Mouse (Mus musculus) embryo, embryonic 10 days (tissue): Measurements from ENCODE around the gene Tpsab1.

Source experiments
- DNase-seq: peaks from one replicate; pipeline ENCODE4 v3.0.0-alpha.2; 2015; ENCODE audit warnings: low spot score

Gene Tpsab1

DNA sequence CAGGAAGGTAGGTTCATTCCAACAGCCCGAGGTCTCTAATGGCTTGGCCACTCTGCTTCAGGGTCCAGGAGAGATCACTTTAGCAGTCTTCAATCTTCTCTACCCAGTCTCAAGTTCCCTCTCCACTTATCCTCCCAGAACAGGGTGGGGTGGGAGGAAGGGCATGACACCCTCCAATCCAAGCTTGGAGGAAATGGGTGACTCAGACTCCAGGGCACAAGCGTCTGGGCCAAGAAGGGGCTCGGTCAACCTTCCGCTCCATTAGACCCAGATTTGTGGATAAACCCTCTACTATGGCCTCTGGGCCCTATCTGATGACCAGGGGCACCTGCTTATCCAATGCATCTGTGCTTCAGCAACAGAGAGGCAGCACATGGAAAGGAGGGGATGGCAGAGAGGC is at the start of gene Tpsab1:
Tpsab1 (minus strand) TSS at position 101 of the 400 bp plus-strand sequence.
- DNase-seq = no peak

DNA sequence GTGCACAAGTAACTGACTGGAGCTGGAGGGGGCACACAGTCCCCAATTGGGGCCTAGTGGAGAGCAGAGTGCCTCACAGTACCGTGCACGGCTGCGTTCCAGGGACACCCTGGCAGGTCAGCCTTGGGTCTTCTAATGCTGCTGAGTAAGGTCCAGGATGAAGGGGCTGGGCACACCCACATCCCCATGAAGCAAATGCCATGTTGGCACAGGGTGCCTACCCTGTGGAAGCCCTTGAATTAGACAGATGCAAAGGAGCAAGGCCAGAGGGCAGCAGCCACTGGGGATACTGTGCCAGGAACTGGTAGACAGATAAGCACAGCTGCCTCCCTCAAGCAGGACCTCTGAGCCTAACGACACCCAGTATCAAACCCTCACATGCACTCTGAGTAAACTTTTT is 49.2 kb upstream of the Tpsab1 start:
- DNase-seq = no peak

DNA sequence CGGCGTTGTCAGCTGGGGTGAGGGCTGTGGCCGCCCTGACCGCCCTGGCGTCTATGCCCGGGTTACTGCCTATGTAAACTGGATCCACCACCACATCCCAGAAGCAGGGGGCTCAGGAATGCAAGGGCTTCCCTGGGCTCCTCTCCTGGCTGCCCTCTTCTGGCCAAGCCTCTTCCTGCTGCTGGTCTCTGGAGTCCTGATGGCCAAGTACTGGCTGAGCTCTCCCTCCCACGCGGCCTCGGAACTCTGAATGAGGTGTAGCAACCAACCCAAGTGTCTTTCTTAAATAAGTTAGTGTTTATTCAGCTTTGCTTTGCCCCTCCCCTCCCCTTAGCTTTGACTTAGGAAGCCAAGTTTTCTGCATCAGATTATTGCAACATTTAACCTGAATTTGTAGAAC is 28.6 kb upstream of the Tpsab1 start:
- DNase-seq = peak; percentile 50

DNA sequence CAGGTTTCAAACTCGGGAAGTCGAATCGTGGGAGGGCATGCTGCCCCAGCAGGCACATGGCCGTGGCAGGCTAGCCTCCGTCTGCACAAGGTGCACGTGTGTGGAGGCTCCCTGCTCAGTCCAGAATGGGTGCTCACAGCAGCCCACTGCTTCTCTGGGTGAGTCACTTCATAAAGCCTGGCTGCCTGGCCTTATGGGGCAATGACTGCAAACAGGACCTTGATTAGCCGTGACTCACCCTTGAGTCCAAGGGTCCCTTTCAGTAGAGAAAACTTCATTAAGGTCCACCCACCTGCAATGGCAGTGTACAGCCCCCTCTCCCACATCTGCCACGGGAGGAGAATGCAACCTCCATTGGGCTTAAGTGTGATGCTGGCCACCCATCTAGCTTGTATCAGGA is 27.1 kb upstream of the Tpsab1 start:
- DNase-seq = no peak

DNA sequence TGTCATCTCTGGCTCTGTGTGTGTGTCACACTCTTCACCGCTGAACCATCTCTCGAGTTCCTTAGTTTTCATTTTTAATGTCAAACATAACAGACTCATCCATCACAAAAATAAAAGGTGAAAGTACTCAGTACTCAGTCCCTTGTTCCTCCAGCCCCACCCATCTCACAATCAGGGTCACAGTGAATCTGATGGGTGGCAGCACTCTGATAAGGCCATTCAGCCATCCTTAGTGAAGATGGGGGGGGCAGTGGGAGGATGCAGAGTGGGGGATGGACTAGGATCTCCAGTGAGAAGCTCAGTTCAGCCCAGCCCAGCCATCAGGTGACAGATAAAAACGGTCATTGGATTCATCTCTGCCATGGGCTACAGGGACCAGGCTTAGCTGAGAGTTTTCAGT is 23.6 kb upstream of the Tpsab1 start, which contains the start of gene Tpsg1:
Tpsg1 (plus strand) TSS at position 301 of the 400 bp plus-strand sequence.
- no peak for DNase-seq

DNA sequence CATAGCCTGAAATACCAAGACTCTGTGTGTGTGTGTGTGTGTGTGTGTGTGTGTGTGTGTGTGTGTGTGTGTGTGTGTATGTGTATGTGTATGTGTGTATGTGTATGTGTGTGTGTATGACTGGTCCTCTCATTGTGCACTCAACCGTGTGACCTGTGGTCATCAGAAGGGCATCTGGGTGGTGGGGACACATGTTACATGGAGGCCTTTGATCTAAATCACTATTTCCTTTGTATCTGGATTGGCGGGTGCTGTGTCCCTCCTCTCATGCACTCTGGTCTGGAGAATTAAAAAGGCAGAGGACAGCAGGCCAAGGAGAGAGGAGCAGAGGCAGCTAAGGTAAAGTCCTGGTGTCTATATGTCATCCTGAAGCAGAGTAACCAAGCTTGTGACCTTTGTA is 20.6 kb upstream of the Tpsab1 start, which contains the start of gene Tpsb2:
Tpsb2 (plus strand) TSS at position 301 of the 400 bp plus-strand sequence.
- no peak for DNase-seq

DNA sequence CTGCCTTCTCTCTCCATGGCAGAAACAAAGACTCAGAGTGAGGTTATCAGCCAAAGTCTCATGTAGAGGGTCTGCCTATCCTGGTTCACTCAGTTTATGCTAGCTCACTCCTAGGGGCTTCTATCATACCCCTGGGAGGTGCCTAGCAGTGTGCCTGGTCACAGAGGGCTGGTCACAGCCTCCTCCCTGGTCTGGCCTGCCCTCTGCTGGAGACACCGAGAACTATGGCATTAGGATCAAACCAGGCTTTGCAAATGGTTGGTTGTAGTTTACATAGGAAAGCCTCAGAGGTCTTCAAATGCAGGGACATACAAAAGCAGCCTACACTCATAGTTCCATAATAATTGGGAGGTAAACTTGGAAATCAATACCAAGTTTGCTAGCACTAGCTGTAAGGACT is 18.4 kb upstream of the Tpsab1 start:
- peak; percentile 73 for DNase-seq

DNA sequence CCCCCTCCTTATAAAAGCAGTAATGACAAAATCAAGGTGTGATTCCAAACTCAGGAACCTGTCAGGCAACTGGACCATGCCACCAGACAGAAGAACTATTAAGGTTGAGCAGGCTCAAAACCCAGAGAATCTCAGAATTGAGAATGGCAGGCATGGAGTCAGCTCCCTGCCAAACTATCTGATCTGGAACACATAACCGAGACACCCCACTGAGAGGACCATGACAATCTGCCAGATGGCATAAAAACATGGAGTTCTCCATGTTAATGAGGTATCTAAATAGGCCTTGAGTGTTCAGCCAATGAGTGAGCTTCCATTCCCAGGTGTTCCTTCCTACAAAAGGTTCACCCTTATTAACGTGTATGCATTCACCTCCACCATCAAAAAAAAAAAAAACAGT is 15.9 kb upstream of the Tpsab1 start:
- no peak for DNase-seq

DNA sequence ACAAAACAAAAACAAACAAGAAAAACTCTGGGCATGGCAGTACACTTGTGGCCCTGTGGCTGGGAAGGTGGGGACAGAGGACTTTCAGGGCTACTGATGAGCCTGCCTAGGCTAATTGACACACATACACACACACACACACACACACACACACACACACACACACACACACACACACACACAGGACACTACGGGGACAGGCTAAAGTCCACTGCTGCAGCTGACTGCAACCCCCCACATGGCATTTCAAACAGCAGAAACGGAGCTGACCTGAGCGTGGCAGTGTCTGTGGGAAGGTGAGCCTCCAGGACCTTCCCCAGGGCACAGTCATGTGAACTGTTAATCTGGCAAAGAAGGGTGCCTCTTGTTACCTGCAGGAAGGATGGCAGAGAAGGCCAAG is 3.9 kb downstream of the Tpsab1 start:
- no peak for DNase-seq

DNA sequence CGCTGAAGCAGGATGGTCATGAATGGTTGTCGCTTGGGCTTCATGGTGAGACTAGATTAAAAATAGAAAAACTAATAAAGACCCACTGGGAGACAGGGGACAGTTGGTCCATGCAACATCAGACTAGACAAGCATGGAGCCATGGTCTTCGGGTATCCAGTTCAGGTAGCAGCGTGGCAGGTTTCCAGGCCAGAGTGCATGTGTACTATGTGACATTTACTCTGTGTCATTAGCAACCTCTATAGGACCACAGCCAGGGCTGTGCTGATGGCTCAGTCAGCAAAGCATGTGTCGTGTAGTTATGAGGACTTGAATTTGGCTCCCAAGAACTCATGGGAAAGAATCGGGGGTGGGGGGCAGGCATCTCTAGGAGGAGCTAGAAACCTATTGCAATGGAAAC is 5.4 kb downstream of the Tpsab1 start:
- no peak for DNase-seq

DNA sequence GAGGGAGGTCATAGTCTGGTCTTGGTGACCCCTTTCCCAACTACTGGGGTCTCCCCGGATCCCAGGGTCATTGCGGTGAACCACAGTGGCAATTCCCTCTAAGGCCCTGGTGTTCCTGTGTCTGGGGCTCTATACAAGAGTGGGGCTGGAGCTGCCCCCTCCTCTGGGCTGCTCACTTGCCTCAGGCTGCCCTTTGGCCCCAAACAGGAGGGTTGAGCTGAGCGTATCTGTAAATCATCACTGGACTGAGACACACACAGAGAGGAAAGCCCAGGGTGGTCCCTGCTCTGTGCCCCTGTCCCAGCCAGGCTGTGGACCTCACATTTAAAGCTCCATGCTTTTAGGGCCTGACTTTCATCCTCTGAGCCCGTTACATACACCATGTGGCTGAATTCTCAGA is 7.1 kb downstream of the Tpsab1 start:
- DNase-seq = no peak

DNA sequence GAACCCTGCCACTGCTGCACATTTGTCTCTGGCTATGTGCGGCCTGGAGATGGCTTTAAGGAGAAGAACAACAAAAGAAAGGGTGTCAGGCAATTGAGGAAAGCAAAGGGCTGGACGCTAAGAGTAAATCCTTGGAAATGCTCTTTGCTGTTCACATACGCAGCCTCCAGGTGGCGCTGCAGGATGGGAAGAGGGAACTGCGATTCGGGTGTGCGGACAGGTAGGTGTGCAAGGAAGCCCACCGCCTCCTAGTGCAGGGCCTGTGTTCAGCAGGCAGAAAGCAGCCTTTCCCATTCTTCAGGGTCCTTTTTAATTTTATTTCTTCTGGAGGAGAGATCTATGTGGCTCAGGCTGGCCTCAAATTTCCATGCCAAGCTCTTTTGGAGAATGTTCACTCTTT is 11.4 kb downstream of the Tpsab1 start:
- peak; percentile 91 for DNase-seq

DNA sequence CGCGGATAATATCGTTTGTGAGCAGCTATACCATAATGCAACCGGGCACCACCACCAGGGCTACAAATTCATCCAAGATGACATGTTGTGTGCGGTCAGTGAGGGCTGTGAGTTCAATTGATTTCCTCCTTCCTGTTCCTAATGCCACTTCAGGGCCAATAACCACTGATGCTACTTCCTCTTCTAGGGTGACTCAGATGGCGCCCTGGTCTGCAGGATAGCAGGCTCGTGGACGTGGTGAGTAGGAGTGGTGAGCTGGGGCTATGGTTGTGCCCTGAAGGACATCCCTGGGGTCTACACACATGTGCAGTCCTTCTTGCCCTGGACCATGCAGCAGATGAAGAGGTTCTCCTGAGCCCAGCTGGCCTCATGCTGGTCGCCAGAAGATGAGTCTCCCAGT is 13.0 kb downstream of the Tpsab1 start:
- DNase-seq = no peak

DNA sequence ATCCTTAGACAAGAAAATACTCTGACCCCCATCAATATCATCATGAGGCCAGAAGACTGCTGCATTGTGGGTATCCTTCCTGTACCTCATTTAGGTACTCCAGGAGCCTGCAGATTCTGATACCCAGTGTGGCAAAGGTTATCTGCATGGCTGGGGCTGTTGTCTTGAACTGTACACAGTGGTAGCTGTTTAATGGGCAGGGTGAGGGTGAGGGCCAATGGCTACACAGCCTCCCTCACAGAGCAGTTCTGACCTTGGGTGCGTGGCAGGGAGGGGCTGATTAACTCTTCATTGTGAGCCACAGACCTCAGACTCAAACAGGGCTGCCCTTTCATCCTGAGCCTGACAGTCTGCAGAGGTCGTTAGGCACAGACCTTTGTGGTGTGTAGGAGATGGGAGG is 22.4 kb downstream of the Tpsab1 start:
- no peak for DNase-seq

DNA sequence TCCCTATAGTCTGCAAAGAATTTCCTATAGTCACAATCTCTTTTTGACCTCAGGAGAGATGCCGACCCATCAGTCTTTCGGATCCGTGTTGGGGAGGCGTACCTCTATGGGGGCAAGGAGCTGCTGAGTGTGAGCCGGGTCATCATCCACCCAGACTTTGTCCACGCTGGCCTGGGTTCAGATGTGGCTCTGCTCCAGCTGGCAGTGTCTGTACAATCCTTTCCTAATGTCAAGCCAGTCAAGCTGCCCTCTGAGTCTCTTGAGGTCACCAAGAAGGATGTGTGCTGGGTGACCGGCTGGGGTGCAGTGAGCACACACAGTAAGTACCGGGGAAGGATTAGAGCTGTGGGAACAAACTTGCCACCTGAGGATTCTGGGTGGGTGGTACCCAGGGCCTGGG is 24.5 kb downstream of the Tpsab1 start:
- DNase-seq = no peak

DNA sequence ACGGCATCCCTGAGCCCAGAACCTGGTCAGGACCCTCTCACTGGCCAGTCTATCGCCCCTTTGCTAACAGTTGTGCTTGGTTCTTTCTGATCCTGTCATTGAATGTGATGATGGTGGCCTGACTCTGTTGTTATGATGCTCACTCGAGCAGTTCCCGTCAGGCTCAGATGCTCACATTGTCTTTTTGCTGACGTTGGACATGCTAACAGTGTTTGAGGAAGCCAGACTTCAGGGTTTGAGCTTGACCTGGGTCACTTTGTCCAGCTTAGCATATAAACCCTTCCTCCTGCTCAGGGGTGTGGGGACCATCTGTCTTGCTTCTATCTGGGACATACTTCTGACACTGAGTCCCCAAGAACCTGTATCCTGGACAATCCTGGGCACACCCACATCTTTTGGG is 27.0 kb downstream of the Tpsab1 start, which contains the start of gene Prss29:
Prss29 (plus strand) TSS at position 301 of the 400 bp plus-strand sequence.
- DNase-seq = no peak

DNA sequence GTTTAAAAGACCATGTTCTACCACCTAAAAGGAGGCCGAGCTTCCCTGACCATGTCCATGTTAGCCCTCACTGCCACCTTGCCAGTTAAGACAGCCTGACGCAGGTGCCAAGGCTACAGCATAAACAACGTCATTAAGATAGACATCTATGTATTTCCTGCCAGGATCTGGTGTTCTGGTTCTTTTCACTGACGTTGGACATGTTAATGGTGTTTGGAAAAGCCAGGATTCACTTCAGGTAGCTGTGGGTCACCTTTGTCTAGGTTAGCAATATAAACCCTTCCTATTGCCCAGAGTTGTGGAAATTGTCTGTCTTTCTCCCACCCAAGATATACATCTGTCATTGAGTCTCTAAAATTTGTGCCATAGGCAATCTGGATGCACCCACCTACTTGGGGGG is 37.0 kb downstream of the Tpsab1 start, which contains the start of gene Prss28:
Prss28 (plus strand) TSS at position 301 of the 400 bp plus-strand sequence.
- no peak for DNase-seq

DNA sequence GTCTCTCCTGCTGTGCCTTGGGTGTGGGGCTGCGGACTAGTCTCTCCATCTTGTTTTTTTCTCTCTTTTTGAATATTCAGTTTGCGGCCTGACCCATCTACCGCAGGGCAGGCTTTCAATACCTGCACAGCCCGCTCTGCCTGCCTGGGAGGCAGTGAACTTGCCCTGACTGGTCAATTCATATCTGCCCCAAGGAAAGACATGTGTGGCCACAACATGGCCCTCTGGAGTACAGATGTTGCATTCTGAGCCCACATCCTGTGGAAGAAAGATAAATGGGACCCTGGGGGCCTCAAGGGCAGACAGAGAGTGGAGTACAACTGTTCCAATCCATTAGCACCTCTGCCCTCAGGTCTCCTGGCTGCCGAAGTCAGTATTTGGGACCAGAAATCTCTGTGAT is 47.3 kb downstream of the Tpsab1 start, which contains the start of gene Prss34:
Prss34 (plus strand) TSS at position 301 of the 400 bp plus-strand sequence.
- DNase-seq = no peak

DNA sequence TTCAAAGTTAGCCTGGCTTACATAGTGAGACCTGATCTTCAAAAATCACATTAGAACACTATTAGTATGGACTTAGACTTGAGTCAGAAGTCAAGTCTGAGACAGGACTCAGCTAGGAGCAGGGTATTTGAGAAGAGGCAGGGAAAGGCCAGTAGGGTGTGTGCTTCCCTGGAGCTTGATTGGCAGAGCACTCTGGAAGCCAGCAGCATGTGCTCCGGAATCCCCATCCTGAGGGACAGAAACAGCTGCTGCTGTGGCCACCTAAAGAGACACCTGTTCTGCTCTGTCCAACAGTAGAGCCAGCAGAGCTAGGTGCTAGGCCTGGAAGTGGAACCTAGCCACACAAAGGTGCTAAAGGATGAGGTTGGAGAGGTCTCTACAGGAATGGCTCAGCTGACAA is 51.3 kb downstream of the Tpsab1 start:
- DNase-seq = no peak

DNA sequence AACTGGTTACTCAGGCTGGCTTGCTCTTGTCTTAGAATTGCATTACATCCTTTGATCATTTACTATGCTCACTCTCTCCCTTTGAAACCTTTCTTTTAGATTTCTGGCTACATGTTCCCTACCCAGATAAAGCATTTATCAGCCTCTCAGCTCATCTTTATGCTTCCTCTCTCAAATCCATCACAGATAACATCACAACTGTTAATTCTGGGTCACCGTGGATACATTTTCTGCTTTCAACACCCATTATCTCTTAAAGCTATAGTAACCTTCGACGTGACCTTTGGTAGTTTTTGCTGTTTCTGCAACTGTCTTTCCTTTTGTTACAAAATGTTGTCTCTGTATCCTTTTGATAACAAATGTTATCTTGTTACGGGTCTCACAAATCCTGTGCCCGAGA is 51.9 kb downstream of the Tpsab1 start:
- DNase-seq = no peak
